Mouse (Mus musculus) kidney, adult 2 months (tissue): ENCODE measurements around the gene Mettl7a1.

Experiments
- CTCF ChIP-seq: fragments of 200-500 bp; conservative IDR thresholded peaks from 2 replicates; pipeline ENCODE4 v1.5.1; 2011; ENCODE audit warnings: low read depth, mild to moderate bottlenecking, control low read depth, low read length, moderate library complexity, mixed read lengths; ENCODE audit not compliant: insufficient read depth, insufficient read length
- POLR2A ChIP-seq: fragments of 200-500 bp; IDR thresholded peaks from one replicate; pipeline ENCODE4 v1.6.1; 2011; ENCODE audit warnings: low read depth, low read length, control low read depth

- TF ChIP-seq CTCF (no peak), POLR2A (no peak)
Measured at GRCm38 (mm10) chr15:100271411-100271810, 32.5 kb upstream of the Mettl7a1 start.
